Mouse (Mus musculus): ENCODE measurements around the gene Cd44. TPM values are rescaled to one million over a fixed set of nuclear protein-coding genes. Genes with fewer than 3 reads are reported as not detected.

The Cd44 gene
- polyA plus RNA-seq, 1 experiment from 2014 or later = 7.0 TPM

DNA sequence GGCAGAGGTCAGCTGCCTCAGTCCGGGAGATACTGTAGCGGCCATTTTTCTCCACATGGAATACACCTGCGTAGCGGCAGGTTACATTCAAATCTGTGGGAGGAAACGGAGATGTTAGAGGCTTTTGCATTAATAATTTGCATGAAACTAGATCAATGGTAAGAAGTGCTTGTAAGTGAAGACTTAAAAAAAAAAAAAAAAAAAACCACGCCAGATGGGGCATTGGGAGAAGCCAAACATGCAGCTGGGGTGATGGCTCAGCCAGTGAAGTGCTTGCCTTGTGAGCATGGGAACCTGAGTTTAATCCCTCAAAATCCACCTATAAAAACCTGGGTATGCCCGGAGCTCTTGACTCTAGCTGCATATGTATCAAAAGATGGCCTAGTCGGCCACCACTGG is 36.1 kb downstream of the Cd44 start:
- no peak for ATAC-seq (ENCODE audit: low read depth)

DNA sequence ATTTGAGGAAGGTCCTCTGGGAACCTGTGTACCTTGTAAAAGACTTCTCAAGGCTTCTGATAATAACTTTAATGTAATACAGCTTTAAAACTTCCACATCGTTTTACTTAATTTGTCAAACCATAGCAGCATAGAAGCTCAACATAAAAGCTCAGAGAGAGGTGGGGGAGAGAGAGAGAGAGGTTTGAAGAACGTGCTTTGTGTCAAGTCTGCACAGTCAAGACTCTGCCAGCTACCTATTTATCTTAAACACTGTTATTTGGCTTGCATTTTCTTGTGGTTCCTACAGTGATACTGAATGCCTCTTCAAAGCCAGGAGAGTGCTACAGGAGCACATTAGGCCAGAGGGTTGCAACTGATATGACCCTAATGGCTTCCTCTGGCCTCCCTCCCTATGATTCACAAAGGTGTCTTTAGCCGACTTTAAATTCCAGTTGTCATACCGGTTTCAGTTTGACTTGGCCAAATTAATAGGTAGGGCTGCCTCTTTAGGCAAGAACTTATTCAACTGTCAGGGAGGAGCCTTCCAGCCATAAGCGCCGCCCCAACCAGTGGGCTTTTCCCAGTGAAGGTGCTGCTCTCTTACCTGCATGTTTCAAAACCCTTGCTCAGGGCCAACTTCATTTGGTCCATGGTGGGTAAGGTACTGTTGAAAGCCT is 36.6 kb downstream of the Cd44 start:
- H3K27ac ChIP-seq (replicated peaks) = no peak overlapping the region
- 83% methylated on average over 6 of the region's 6 CpGs for WGBS
- no peak overlapping the region for H3K9ac ChIP-seq
- H3K4me1 ChIP-seq (replicated peaks) = no peaks in the 10 kb centered on the region; the same call in 1 of the 2 replicates
- H3K4me3 ChIP-seq = no peak overlapping the region
- no peaks in the 10 kb centered on the region for H3K9me3 ChIP-seq
- H3K27me3 ChIP-seq = no peaks in the 10 kb centered on the region
- ATAC-seq (ENCODE audit: low read depth) = no peak
- no peak overlapping the region for H3K4me2 ChIP-seq
- H3K36me3 ChIP-seq = no peaks in the 10 kb centered on the region

More for the DNA sequence above, 36.1 kb downstream of the Cd44 start:
- Histone ChIP-seq H3K27me3 (no peaks in the 10 kb centered on the region), H3K36me3 (no peaks in the 10 kb centered on the region), H3K9ac (no peak overlapping the region), H3K4me3 (no peak overlapping the region), H3K4me1 (replicated peaks) (no peaks in the 10 kb centered on the region; the same call in 1 of the 2 replicates), H3K4me2 (no peak overlapping the region), H3K9me3 (no peaks in the 10 kb centered on the region), H3K27ac (replicated peaks) (no peak overlapping the region)
- 91% methylated on average over 8 of the region's 8 CpGs for WGBS

DNA sequence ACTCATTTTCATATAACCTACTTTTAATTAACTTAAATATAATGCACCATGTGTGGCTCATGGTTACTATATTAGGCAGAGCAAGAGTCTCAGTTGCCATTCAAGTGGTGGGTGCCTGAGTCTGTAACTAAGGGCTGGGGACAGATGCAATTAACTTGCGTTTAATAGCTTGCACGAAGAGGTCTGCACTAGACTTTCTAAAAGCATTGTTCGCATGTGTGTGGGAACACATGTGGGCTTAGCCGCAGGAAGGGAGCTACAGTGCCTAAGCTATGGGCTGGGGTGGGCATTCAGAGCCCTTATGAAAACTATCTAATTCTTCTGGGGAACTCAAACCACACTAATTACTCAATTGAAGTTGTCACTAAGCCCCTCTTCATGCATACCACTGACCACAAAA is 37.4 kb downstream of the Cd44 start:
- no peak for ATAC-seq (ENCODE audit: low read depth)
- Histone ChIP-seq H3K4me1 (replicated peaks) (no peaks in the 10 kb centered on the region; the same call in 1 of the 2 replicates), H3K9me3 (no peaks in the 10 kb centered on the region), H3K27ac (replicated peaks) (no peak overlapping the region; the same call in 1 of the 2 replicates), H3K36me3 (no peaks in the 10 kb centered on the region), H3K9ac (no peak overlapping the region), H3K4me2 (no peak overlapping the region), H3K27me3 (no peaks in the 10 kb centered on the region), H3K4me3 (no peak overlapping the region)
- WGBS = 69% methylated on average over 4 of the region's 4 CpGs

DNA sequence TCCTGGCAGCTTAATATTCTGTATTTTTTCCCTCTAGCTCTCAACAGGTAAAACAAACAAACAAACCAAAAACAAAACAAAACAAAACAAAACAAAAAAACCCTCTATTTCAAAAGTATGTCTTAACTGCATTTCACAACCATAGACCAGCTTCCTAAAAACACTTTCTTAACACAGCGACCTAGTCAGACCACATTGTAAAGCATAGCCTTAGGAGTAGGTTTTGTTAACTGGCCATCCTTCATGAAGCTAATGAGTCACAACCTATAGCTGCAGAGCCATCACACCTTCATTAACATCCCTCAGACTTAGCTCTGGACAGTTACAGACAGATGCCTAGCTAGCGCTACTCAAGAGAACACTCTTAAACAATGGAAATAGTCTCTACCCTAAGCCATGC is 37.9 kb downstream of the Cd44 start:
- Histone ChIP-seq H3K27ac (replicated peaks) (no peak overlapping the region; the same call in 1 of the 2 replicates), H3K9ac (no peak overlapping the region), H3K4me3 (no peak overlapping the region), H3K36me3 (no peaks in the 10 kb centered on the region), H3K4me2 (no peak overlapping the region), H3K9me3 (no peaks in the 10 kb centered on the region), H3K27me3 (no peaks in the 10 kb centered on the region), H3K4me1 (replicated peaks) (no peaks in the 10 kb centered on the region; the same call in 1 of the 2 replicates)
- no peak for ATAC-seq (ENCODE audit: low read depth)
- 96% methylated on average over 2 of the region's 2 CpGs for WGBS

DNA sequence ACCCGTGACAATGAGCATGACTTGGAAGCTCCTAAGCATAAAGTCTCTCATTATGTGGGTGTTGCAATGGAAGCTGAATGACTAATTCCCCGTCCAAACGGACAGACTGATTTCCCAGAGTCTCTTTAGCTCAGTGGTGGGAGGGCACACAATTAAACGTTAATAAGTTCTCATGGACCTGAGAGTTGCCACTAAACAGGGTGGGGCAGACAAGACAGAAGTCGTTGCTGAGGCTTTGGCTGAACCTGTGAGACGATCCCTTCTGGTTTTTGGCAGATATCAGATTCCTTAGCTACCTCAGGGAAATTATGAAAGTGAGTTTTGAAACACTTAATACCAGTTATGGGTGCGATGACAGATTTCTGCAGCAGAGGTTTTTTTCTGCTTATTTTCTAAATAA is 38.8 kb downstream of the Cd44 start:
- ATAC-seq (ENCODE audit: low read depth) = no peak
- Histone ChIP-seq H3K4me2 (no peak overlapping the region), H3K27ac (replicated peaks) (no peak overlapping the region), H3K9me3 (no peaks in the 10 kb centered on the region), H3K27me3 (no peaks in the 10 kb centered on the region), H3K36me3 (no peaks in the 10 kb centered on the region), H3K4me1 (replicated peaks) (no peaks in the 10 kb centered on the region; the same call in 1 of the 2 replicates), H3K9ac (no peak overlapping the region), H3K4me3 (no peak overlapping the region)
- WGBS = 82% methylated on average over 7 of the region's 7 CpGs

DNA sequence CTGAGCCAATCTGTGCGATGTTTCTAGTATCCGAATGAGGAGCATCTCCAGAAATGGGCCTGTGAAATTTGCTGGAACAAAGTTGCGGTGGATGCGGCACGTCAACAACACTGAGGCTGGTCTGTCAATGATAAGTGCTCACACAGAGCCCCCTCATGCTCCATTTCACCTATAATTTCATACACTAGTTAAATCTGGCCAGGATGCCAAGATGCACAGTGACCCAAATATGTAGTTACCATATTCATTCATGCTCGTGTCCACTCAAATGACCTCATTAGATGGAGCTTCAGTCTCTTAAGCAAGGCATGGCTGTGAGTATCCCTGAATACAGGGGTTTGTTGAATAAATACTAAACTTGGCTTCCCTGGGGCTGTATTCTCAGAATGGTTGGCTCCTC is 43.2 kb downstream of the Cd44 start:
- no peak overlapping the region for H3K4me2 ChIP-seq
- H3K4me1 ChIP-seq (replicated peaks) = no peaks in the 10 kb centered on the region
- H3K9me3 ChIP-seq = no peaks in the 10 kb centered on the region
- H3K4me3 ChIP-seq = no peak overlapping the region
- WGBS = 96% methylated on average over 6 of the region's 6 CpGs
- H3K27ac ChIP-seq (replicated peaks) = no peak overlapping the region
- no peak overlapping the region for H3K9ac ChIP-seq
- no peaks in the 10 kb centered on the region for H3K27me3 ChIP-seq
- no peaks in the 10 kb centered on the region for H3K36me3 ChIP-seq
- ATAC-seq (ENCODE audit: low read depth) = no peak

DNA sequence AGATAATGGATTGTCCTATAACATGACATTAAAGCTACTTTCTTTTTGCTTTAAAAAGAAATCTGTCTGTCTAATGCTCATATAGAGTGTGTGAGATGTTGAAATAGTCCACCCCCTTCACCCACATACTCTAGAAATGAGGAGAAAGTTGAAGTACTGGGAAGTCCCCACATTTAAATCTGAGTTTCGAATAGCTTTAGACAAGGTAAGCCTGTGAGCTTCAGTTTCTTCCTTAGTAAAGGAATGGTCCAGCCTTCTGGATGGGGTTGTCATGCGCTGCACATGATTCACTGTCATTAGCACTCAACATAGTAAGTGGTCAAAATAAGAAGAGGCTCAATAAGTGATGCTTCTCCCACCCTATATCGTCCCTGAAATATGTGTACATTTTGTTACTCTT is 48.2 kb downstream of the Cd44 start:
- Histone ChIP-seq H3K36me3 (no peaks in the 10 kb centered on the region), H3K27me3 (no peaks in the 10 kb centered on the region), H3K4me3 (no peak overlapping the region), H3K4me2 (no peak overlapping the region), H3K4me1 (replicated peaks) (no peaks in the 10 kb centered on the region), H3K9ac (no peak overlapping the region), H3K27ac (replicated peaks) (no peak overlapping the region), H3K9me3 (no peaks in the 10 kb centered on the region)
- no peak for ATAC-seq (ENCODE audit: low read depth)
- 90% methylated on average over 3 of the region's 3 CpGs for WGBS

DNA sequence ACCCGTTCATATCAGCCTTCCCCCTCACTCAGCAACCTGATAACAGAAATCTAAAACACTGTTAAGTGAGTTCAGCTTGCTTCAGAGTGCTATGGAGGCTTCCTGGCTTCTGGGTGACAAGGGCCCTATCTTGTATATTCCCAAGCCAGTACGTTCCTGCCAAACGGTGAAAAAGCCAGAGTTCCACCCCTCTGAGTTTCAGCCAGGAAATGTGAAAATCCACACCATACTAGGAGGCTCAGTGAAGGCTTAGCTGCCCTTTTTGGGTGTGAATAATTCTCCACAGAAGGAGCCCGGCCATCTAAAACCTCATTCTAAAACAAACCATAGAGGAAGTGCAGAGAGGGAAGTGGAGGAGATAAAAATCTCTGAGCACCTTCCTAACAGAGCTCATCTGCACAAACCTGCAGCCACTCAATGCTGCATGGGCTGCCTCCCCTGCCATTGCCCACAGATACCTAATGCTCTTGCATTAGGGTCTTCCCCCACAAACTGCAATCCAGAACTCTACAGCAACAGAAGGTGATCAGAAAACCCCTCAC is 49.5 kb downstream of the Cd44 start:
- no peak for ATAC-seq (ENCODE audit: low read depth)
- Histone ChIP-seq H3K9ac (no peak overlapping the region), H3K9me3 (no peaks in the 10 kb centered on the region), H3K4me3 (no peak overlapping the region), H3K36me3 (no peaks in the 10 kb centered on the region), H3K27me3 (no peaks in the 10 kb centered on the region), H3K27ac (replicated peaks) (no peak overlapping the region), H3K4me1 (replicated peaks) (no peaks in the 10 kb centered on the region), H3K4me2 (no peak overlapping the region)
- WGBS = 79% methylated on average over 4 of the region's 4 CpGs

DNA sequence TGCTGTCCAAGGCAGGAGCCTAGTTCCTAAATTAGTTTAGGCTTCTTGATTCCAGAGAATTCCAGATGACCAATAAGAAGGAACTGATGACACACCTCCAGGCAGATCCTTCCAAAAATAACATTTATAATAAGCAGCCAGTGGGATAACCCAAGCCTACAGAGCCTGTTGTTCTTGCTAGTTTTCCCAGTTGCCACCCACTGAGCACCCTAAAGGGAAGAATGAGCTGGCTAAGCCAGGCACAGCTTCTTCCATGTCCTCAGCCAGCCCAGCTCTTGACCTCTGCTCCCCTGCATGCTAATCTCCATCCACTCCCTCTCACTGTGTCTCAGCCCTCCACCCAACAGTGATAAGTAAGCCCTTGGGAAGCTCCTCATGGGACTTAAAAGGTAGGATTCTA is 51.4 kb downstream of the Cd44 start:
- Histone ChIP-seq H3K4me1 (replicated peaks) (no peaks in the 10 kb centered on the region), H3K4me2 (no peak overlapping the region), H3K9me3 (no peaks in the 10 kb centered on the region), H3K27me3 (no peaks in the 10 kb centered on the region), H3K9ac (no peak overlapping the region), H3K36me3 (no peaks in the 10 kb centered on the region), H3K27ac (replicated peaks) (no peak overlapping the region), H3K4me3 (no peak overlapping the region)
- ATAC-seq (ENCODE audit: low read depth) = no peak

DNA sequence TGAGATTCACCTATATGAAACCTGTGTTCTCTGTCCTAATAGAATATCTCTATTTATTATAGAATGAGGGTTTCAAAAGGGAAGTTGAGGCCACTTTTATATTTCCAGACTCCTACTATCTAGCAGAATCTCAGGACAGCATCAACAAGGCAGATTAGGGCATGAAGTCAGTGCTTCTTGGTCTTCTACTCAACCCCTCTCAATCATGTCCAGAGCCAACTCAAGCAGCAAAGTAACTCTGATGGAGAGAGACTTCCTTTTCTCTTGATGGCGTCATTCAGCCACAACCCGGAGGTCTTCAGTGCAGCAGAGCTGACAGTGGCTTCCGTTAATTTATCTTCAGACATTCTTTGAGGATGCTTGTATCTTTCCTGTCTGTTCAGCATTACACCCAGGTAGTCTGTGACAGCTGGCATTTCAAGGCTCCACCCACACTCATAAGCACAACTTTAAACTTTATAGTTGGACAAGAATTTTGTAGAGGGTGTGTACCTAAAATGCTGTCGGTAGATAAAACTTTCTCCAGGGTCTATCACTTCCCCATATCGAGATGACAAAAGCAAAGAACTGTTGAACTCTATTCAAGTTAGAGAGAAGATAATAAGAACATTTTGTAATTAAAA is 52.5 kb downstream of the Cd44 start:
- Histone ChIP-seq H3K27ac (replicated peaks) (no peak overlapping the region), H3K4me1 (replicated peaks) (no peaks in the 10 kb centered on the region), H3K27me3 (no peaks in the 10 kb centered on the region), H3K9me3 (no peaks in the 10 kb centered on the region), H3K4me3 (no peak overlapping the region), H3K4me2 (no peak overlapping the region), H3K36me3 (no peaks in the 10 kb centered on the region), H3K9ac (no peak overlapping the region)
- no peak for ATAC-seq (ENCODE audit: low read depth)
- 93% methylated on average over 5 of the region's 5 CpGs for WGBS

DNA sequence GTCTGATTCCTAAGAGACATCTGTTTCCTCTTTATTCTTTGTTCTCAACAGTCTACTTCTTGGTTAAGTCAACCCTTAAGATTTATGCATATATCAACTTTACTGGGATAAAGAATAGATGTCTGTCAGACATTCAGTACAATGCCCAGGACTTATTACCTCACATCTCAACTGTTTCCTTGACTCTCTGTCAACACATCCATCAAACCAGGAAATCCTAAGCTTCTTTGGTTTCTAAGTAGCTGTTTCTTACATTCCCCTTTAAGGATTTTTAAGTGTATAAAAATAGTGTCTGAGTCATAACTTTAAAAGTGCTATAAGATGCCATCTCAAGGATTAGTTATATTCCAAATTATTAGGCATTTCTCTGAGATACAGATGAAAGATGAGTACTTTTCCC is 60.2 kb downstream of the Cd44 start:
- no peak for ATAC-seq (ENCODE audit: low read depth)
- H3K27ac ChIP-seq (replicated peaks) = no peak overlapping the region

DNA sequence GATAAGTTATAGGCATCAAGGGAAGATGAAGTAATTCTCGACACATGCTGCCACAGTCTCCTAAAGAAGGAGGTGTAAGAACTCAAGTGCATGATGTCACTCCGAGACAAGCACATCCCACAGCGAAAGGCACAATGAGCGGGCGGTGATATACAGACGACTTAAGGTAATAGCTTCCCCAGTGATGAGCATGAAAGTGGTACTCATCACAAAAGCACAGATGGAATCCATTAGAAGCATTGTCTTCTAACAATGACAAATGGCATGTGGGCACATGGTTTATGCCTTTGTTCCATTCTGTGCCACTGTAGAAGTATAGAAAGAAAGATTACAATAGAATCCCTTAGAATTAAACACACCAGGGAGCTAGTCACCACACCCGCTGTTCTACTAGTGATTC is 63.3 kb downstream of the Cd44 start:
- H3K9me3 ChIP-seq = no peaks in the 10 kb centered on the region
- no peak overlapping the region for H3K9ac ChIP-seq
- no peak overlapping the region for H3K4me2 ChIP-seq
- no peaks in the 10 kb centered on the region for H3K27me3 ChIP-seq
- WGBS = 51% methylated on average over 7 of the region's 7 CpGs
- no peaks in the 10 kb centered on the region for H3K4me1 ChIP-seq (replicated peaks)
- no peaks in the 10 kb centered on the region for H3K36me3 ChIP-seq
- peak; percentile 43; the same call in 1 of the 2 replicates for ATAC-seq (ENCODE audit: low read depth)
- H3K27ac ChIP-seq (replicated peaks) = 0 out of 2 replicates have a peak overlapping the region, but pooled peaks have one; percentile 10
- no peak overlapping the region for H3K4me3 ChIP-seq

More for the DNA sequence above, 60.2 kb downstream of the Cd44 start:
- no peaks in the 10 kb centered on the region for H3K9me3 ChIP-seq
- H3K36me3 ChIP-seq = no peaks in the 10 kb centered on the region
- no peak overlapping the region for H3K4me3 ChIP-seq
- no peak overlapping the region for H3K9ac ChIP-seq
- H3K27me3 ChIP-seq = no peaks in the 10 kb centered on the region
- no peak overlapping the region for H3K4me2 ChIP-seq
- H3K4me1 ChIP-seq (replicated peaks) = no peaks in the 10 kb centered on the region

DNA sequence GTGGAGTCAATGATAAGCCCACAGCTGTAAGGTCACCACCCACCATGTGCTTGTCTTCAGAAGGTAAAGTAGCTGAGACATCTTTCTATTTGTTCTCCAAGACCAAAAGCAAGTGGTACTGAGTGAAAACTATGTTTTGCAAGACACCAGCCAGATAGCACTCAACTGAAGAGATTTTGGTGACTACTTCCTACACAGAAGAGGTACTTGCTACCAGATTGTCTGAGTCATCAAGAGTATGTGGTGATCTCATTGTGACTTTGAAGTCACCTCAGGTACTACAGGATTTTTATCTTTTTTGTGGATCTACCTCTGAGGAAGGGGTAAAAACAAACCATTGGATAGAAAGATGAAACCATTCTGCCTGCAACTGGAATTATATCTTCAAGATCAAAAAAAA is 69.9 kb downstream of the Cd44 start:
- H3K36me3 ChIP-seq = no peaks in the 10 kb centered on the region
- no peaks in the 10 kb centered on the region for H3K27me3 ChIP-seq
- H3K27ac ChIP-seq (replicated peaks) = no peak overlapping the region
- H3K4me3 ChIP-seq = no peak overlapping the region
- no peak overlapping the region for H3K9ac ChIP-seq
- no peaks in the 10 kb centered on the region for H3K9me3 ChIP-seq
- no peaks in the 10 kb centered on the region for H3K4me1 ChIP-seq (replicated peaks)
- H3K4me2 ChIP-seq = no peak overlapping the region
- ATAC-seq (ENCODE audit: low read depth) = no peak

Measured in neural tube, embryonic 13.5 days (tissue).